In the genomic region with DNA sequence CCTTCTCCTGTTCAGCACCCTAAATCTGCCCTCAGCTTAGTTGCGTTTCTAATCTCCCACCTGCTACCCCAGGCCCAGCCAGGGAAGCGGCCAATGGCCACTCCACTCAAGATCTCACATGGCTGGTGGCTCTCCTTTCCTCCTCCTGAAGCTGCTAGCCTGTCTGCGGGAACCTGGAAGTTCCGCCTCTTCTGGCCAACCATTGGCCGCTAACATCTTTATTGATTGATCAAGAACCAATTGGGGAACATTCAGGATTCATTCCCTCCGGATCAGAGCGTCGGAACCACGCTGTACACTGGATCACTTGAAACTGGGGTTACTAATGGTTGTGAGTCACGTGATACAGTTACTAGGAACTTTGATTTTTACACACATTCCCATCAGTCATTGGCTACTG, we compare ENCODE assay signal across 26 mouse cellular contexts. TPM values are rescaled to one million over a fixed set of nuclear protein-coding genes. Genes with fewer than 3 reads are reported as not detected.
A peak's percentile ranks its signal among the peaks of the same experiment; 100 is the strongest.
DNase-seq lines count a peak whose midpoint lies in the region; ATAC-seq and TF ChIP-seq lines count a peak whose summit lies in the region.
"Had no signal": no experiment of that assay in that cellular context is flagged by ENCODE, and none has a peak within 500 bp of the region (broad histone marks: within the 10 kb centered on the region; RNA-seq: fewer than 3 reads in every experiment).

No protein-coding gene starts in this region.

- H3K27me3 ChIP-seq in kidney, adult 2 months (replicated peaks; ENCODE audit: control insufficient read depth, insufficient read depth, low read length), result 0 out of 2 replicates have a peak, but pooled peaks cover 1% of the 10 kb centered on the region
- H3K27me3 ChIP-seq in testis, adult 2 months (ENCODE audit: control insufficient read depth, insufficient read depth, low read length), result no peaks in the 10 kb centered on the region
- H3K27me3 ChIP-seq in neural tube, embryonic 15.5 days (replicated peaks), result no peaks in the 10 kb centered on the region
- H3K27me3 ChIP-seq: forebrain, embryonic 15.5 days; hindbrain, embryonic 13.5 days; limb, embryonic 13.5 days; midbrain, embryonic 15.5 days had no signal

- TF ChIP-seq POLR2A in kidney, adult 2 months (IDR thresholded peaks at IDR 0.05; ENCODE audit: low read depth, low read length), result no peak
- TF ChIP-seq POLR2A in testis, adult 2 months (IDR thresholded peaks at IDR 0.05; ENCODE audit: control insufficient read depth, low read depth, low read length), result no peak

- no peak for TF ChIP-seq CTCF in kidney, adult 2 months (conservative IDR thresholded peaks at IDR 0.05; ENCODE audit: insufficient read depth, insufficient read length, low read depth, low read length)
- no peak for TF ChIP-seq CTCF in testis, adult 2 months (IDR thresholded peaks at IDR 0.05; ENCODE audit: control insufficient read depth, insufficient read depth, insufficient replicate concordance, low read depth, low read length)

- H3K9ac ChIP-seq in neural tube, embryonic 15.5 days (replicated peaks), result no peak overlapping the region
- H3K9ac ChIP-seq: forebrain, embryonic 15.5 days; hindbrain, embryonic 13.5 days; limb, embryonic 13.5 days; midbrain, embryonic 15.5 days had no signal

- H3K4me2 ChIP-seq in neural tube, embryonic 15.5 days, result no peak overlapping the region
- H3K4me2 ChIP-seq: forebrain, embryonic 15.5 days; heart, embryonic 11.5 days; hindbrain, embryonic 13.5 days; limb, embryonic 13.5 days; liver, embryonic 11.5 days; midbrain, embryonic 15.5 days had no signal

- no peak for ATAC-seq in neural tube, embryonic 15.5 days (ENCODE audit: low FRiP score)
- ATAC-seq: forebrain, embryonic 15.5 days; intestine, embryonic 16.5 days; midbrain, embryonic 15.5 days had no signal

- H3K27ac ChIP-seq in kidney, adult 2 months (ENCODE audit: insufficient read depth, low read depth, low read length), result no peak overlapping the region; the same call in 1 of the 2 replicates
- no peak overlapping the region for H3K27ac ChIP-seq in testis, adult 2 months (ENCODE audit: control insufficient read depth, insufficient read depth, low read depth, low read length)
- H3K27ac ChIP-seq in neural tube, embryonic 15.5 days (replicated peaks), result no peak overlapping the region
- H3K27ac ChIP-seq: forebrain, embryonic 15.5 days; hindbrain, embryonic 13.5 days; layer of hippocampus, adult 2 months; left cerebral cortex, adult 2 months; limb, embryonic 13.5 days; midbrain, embryonic 10.5 days; midbrain, embryonic 15.5 days had no signal

- DNase-seq in kidney, adult 2 months, result peak; percentile 30
- DNase-seq in kidney, postnatal 4 days, result no peak
- DNase-seq in testis, postnatal 10 days (ENCODE audit: low spot score), result no peak
- DNase-seq in lung, postnatal 14 days, result peak; percentile 10
- DNase-seq: B cell, adult 2 months; cerebellum, adult 11 months; cerebellum, adult 9-10 months; cerebellum, postnatal 36 days; gastrocnemius, postnatal 25 days; heart, postnatal 4 days; kidney, postnatal 25 days; right cerebral cortex, postnatal 25 days; spleen, adult 18-20 months; thymus, postnatal 4 days had no signal

- no peak overlapping the region for H3K4me3 ChIP-seq in kidney, adult 2 months (ENCODE audit: insufficient read depth, low read depth, low read length)
- H3K4me3 ChIP-seq in testis, adult 2 months (ENCODE audit: control insufficient read depth, low read depth, low read length), result peak overlapping the region; percentile 63
- H3K4me3 ChIP-seq in neural tube, embryonic 15.5 days (replicated peaks), result no peak overlapping the region
- H3K4me3 ChIP-seq: forebrain, embryonic 15.5 days; hindbrain, embryonic 13.5 days; layer of hippocampus, adult 2 months; left cerebral cortex, adult 2 months; limb, embryonic 13.5 days; midbrain, embryonic 10.5 days; midbrain, embryonic 15.5 days had no signal

- 94% methylated on average over 10 of the region's 10 CpGs for WGBS in kidney, adult 2 months
- WGBS in neural tube, embryonic 15.5 days, result 96% methylated on average over 10 of the region's 10 CpGs

- no peaks in the 10 kb centered on the region for H3K4me1 ChIP-seq in kidney, adult 2 months (ENCODE audit: control insufficient read depth, insufficient read depth, low read length)
- H3K4me1 ChIP-seq in testis, adult 2 months (ENCODE audit: control insufficient read depth, insufficient read depth, low read length), result peaks cover 6% of the 10 kb centered on the region; the same call in 1 of the 2 replicates
- no peaks in the 10 kb centered on the region for H3K4me1 ChIP-seq in neural tube, embryonic 15.5 days
- H3K4me1 ChIP-seq: forebrain, embryonic 15.5 days; hindbrain, embryonic 13.5 days; limb, embryonic 13.5 days; midbrain, embryonic 10.5 days; midbrain, embryonic 15.5 days had no signal

- no peaks in the 10 kb centered on the region for H3K36me3 ChIP-seq in kidney, adult 2 months (ENCODE audit: control insufficient read depth, insufficient read depth, low read length)
- H3K36me3 ChIP-seq in testis, adult 2 months (ENCODE audit: control insufficient read depth, insufficient read depth, low read length), result no peaks in the 10 kb centered on the region
- no peaks in the 10 kb centered on the region for H3K36me3 ChIP-seq in neural tube, embryonic 15.5 days
- H3K36me3 ChIP-seq: forebrain, embryonic 15.5 days; hindbrain, embryonic 13.5 days; limb, embryonic 13.5 days; midbrain, embryonic 10.5 days; midbrain, embryonic 15.5 days had no signal

- 0 out of 2 replicates have a peak, but pooled peaks cover 4% of the 10 kb centered on the region for H3K9me3 ChIP-seq in neural tube, embryonic 15.5 days (replicated peaks)
- H3K9me3 ChIP-seq: forebrain, embryonic 15.5 days; midbrain, embryonic 15.5 days had no signal

RNA-seq across cellular contexts. Expression of gene Stox2, which starts 12.4 kb away (rescaled TPM):
- 2.2 TPM in 2 replicates for polyA plus RNA-seq in kidney, adult 2 months (2012; rRNA removed)
- polyA plus RNA-seq in testis, adult 2 months (2012; rRNA removed), result 8.0 and 8.3 TPM in 2 replicates
- 32.1 and 40.5 TPM in 2 replicates for polyA plus RNA-seq in neural tube, embryonic 15.5 days (2015; fragmentation: Nextera tagmentation; extraction: Ambion mirVana)

Comparison
In these comparisons a context has a peak if more than half of its experiments do, and no peak if none do; other contexts are left out.
1. DNase-seq: peak in kidney, adult 2 months (single experiment) and lung, postnatal 14 days (single experiment); none in kidney, postnatal 4 days (0 of 2) and testis, postnatal 10 days (single experiment).